Mouse (Mus musculus) retina, postnatal 1 day (tissue): ENCODE measurements at regions not wholly inside any gene's neighbourhood (a gene's known extent, or its start where the extent isn't known, plus 50 kb on each side); places are given as distances from the start of the nearest gene placed in this dataset.

Experiments used
- DNase-seq: peaks from one replicate; pipeline ENCODE4 v3.0.0-alpha.2; 2012

DNA sequence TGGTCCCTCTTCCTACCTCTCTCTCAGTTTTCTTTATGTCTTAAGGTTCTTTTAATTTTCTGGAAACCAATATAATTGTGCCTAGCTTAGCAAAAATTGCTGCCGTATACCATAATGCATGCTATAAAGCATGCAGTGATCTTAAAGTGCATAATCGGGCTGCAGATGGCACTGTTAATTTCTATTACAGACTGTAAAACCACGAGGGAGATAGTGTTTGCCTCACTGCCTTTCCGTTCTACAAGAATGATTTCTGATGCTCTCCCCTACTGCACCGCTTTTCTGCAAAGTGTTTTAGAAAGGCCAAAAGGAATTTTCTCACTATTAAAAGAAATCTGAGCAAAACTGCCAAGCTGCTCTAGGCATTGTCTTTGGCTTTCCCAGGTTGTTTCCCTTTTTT is 357.6 kb downstream of the Tusc1 start:
- DNase-seq: no peak

DNA sequence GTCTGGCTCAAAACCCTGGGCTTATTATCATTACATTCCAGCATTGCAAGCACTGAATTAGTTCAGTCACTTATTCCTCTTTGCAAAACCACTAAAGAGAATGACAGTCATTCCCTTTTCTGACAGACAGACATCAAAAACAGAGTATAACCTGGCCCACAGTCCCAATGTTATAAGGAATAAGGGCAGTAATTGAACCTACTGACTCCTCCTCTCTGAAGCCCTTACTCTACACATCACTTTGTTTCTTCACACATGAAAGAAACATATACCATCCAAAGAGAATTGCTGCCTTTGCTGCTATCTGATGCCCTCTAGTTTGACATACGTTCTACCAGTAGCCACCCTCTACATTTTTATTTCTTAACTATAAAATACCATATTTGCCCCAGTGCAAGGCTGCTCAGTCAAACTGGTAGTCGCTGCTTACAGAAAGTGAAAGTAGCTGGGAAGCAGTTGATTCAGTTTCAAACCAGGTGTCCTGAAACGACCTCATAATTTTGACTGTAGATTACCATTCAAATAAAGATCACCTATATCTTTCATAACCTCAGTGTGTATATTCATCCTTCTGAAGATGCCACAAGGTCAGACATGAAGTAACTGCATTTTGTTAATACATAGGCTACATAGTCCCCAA is 393.1 kb downstream of the Tusc1 start:
- DNase-seq: no peak

DNA sequence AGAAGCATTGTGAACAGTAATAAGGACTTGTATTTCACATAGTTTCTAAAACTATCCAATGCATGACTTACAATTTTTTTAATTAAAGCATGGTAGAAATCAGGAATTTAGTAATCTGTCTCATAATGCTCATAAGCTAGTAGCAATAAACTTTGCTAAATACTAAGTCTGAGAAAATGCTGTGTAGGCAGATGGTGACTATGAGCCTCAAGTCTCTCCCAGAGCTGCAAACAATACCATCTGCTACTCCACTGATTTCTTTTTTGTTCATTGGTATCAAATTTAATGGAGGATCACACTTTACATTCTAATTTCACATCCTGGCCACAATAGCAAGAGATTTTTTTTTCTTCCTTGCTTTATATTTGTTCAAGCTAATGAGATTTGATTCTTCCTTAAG is 404.0 kb downstream of the Tusc1 start:
- no peak for DNase-seq

DNA sequence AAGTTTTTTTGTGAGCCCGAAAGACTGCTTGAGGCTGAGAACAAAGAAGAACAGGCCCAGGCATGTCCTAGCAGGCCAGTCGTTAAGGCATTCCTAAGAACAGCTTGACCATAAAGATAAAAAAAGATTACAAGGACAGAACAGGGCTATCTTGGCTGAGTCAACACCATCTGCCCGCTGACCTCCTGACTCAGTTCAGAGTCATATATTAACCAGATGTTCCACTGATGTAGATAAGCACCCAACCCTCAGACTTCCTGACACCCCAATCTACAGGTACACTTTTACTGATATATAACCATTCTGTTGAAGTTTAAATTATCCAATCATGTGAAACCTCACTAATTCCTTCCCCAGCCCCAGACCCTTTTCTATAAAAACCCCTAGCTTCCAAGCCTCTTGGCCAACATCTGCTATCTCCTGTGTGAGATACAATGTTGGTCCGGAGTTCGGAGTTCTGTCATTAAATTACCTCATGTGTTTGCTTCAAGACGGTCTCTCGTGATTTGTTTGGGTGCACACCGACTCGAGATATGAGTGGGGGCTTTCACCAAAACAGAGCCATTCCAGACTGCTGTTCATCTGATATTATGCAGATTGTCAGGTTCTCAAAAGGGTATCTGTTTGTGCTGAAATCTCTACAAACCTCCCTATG is 413.8 kb downstream of the Tusc1 start:
- DNase-seq: no peak

DNA sequence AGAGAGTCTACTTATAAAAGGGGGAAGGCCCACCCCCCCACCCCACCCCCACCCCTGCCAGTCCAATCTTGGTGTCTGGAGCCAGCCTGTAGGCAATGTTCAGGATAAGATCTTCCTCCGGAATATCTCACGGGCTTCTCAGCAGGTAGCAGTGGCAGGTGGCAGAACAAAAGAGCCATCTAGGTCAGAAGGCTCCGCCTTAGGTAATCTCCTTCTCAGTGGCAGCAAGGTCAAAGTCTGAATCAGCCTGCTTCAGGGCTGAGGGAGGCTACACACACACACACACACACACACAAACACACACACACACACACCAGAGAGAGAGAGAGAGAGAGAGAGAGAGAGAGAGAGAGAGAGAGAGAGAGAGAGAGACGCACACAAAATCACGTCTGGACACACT is 431.8 kb downstream of the Tusc1 start:
- peak; percentile 4 for DNase-seq
